Comparison of ENCODE assay signal across 18 mouse cellular contexts in the genomic region with DNA sequence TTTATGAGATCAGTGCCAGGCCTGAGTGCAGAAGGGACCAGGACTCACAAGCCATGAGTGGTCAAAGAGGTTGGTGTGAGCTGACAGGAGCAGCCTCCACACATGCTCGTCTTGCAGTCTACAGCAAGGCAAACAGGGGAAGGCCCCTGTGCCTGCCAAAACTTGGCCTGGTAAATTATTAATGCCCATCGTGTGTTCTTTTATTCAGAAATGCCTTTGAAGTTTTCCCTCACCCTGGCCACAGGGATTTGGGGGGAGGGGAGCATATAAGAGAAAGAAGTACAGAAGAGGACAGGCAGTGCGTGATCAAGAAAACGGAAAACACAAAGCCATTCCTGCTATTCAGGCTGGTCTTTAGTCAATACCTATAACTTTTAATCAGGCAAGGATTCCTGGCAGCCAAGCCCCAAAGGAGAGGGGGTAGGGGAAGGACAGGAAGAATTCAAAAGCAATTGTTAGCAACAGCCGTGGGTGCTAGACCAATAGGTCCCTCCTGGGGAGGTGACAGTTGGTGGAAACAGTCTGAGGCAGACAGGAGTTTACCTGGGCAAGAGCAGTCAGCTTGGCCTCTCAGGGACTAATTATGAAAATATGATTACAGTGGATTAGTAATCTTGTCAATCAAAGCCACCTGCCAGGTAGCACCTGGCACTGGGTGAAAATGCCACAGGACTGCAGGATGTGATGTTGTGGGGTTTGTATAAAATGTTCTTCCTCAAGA.
DNase-seq lines count a peak whose midpoint lies in the region; ATAC-seq and TF ChIP-seq lines count a peak whose summit lies in the region.
"Had no signal": no experiment of that assay in that cellular context is flagged by ENCODE, and none has a peak within 500 bp of the region (broad histone marks: within the 10 kb centered on the region; RNA-seq: fewer than 3 reads in every experiment).

No protein-coding gene starts in this region.

- no peaks in the 10 kb centered on the region for H3K36me3 ChIP-seq in hindbrain, embryonic 15.5 days
- H3K36me3 ChIP-seq in hindbrain, embryonic 10.5 days, result no peaks in the 10 kb centered on the region
- H3K36me3 ChIP-seq in liver, embryonic 16.5 days (ENCODE audit: control insufficient read depth, insufficient read depth), result no peaks in the 10 kb centered on the region
- no peaks in the 10 kb centered on the region for H3K36me3 ChIP-seq in kidney, embryonic 15.5 days
- H3K36me3 ChIP-seq in liver, postnatal 0 days (replicated peaks; ENCODE audit: insufficient read depth, low read length), result no peaks in the 10 kb centered on the region
- H3K36me3 ChIP-seq: embryonic facial prominence, embryonic 13.5 days; limb, embryonic 15.5 days had no signal

- H3K27ac ChIP-seq in hindbrain, embryonic 15.5 days (replicated peaks), result no peak overlapping the region
- H3K27ac ChIP-seq in hindbrain, embryonic 10.5 days, result no peak overlapping the region
- no peak overlapping the region for H3K27ac ChIP-seq in liver, embryonic 16.5 days (ENCODE audit: low read length)
- no peak overlapping the region for H3K27ac ChIP-seq in kidney, embryonic 15.5 days
- H3K27ac ChIP-seq in liver, postnatal 0 days (ENCODE audit: low read depth), result no peak overlapping the region
- H3K27ac ChIP-seq: embryonic facial prominence, embryonic 13.5 days; limb, embryonic 15.5 days had no signal

- no peaks in the 10 kb centered on the region for H3K9me3 ChIP-seq in hindbrain, embryonic 15.5 days
- H3K9me3 ChIP-seq in hindbrain, embryonic 10.5 days, result no peaks in the 10 kb centered on the region
- H3K9me3 ChIP-seq in liver, embryonic 16.5 days (replicated peaks; ENCODE audit: control insufficient read depth, low read length), result no peaks in the 10 kb centered on the region
- H3K9me3 ChIP-seq in kidney, embryonic 15.5 days (replicated peaks), result no peaks in the 10 kb centered on the region
- H3K9me3 ChIP-seq in liver, postnatal 0 days (ENCODE audit: low read length), result no peaks in the 10 kb centered on the region
- H3K9me3 ChIP-seq: embryonic facial prominence, embryonic 13.5 days; limb, embryonic 15.5 days had no signal

- H3K4me1 ChIP-seq in hindbrain, embryonic 15.5 days (replicated peaks), result no peaks in the 10 kb centered on the region
- H3K4me1 ChIP-seq in hindbrain, embryonic 10.5 days (replicated peaks), result no peaks in the 10 kb centered on the region
- H3K4me1 ChIP-seq in liver, embryonic 16.5 days (ENCODE audit: control insufficient read depth, low read depth, low read length), result no peaks in the 10 kb centered on the region
- no peaks in the 10 kb centered on the region; the same call in 1 of the 2 replicates for H3K4me1 ChIP-seq in kidney, embryonic 15.5 days
- H3K4me1 ChIP-seq in liver, postnatal 0 days (ENCODE audit: insufficient read depth), result no peaks in the 10 kb centered on the region
- H3K4me1 ChIP-seq: embryonic facial prominence, embryonic 13.5 days; limb, embryonic 15.5 days had no signal

- WGBS in hindbrain, embryonic 15.5 days, result 30% methylated on average over 5 of the region's 5 CpGs
- WGBS in hindbrain, embryonic 10.5 days, result 52% methylated on average over 5 of the region's 5 CpGs
- 35% methylated on average over 5 of the region's 5 CpGs for WGBS in liver, embryonic 16.5 days (ENCODE audit: insufficient replicate concordance)
- 49% methylated on average over 5 of the region's 5 CpGs for WGBS in kidney, embryonic 15.5 days
- WGBS in liver, postnatal 0 days (ENCODE audit: insufficient replicate concordance), result 49% methylated on average over 5 of the region's 5 CpGs

- no peak for TF ChIP-seq CTCF in liver, postnatal 0 days (IDR thresholded peaks at IDR 0.05; ENCODE audit: low read depth)

- no peak for DNase-seq in hindbrain, embryonic 10.5 days (ENCODE audit: low spot score)
- DNase-seq in liver, result no peak
- peak; percentile 21 for DNase-seq in liver, postnatal 0 days
- no peak for DNase-seq in heart, adult 18-20 months
- DNase-seq: B cell, adult 2 months; cerebellum, adult 2 months; gastrocnemius, postnatal 25 days; right cerebral cortex, adult 18-20 months; spleen, adult 18-20 months; thymus, postnatal 4 days had no signal

- H3K9ac ChIP-seq in hindbrain, embryonic 15.5 days, result no peak overlapping the region
- H3K9ac ChIP-seq in liver, embryonic 16.5 days (ENCODE audit: low read depth, low read length), result no peak overlapping the region
- no peak overlapping the region for H3K9ac ChIP-seq in kidney, embryonic 15.5 days
- H3K9ac ChIP-seq in liver, postnatal 0 days (replicated peaks), result no peak overlapping the region
- H3K9ac ChIP-seq: embryonic facial prominence, embryonic 13.5 days; limb, embryonic 15.5 days had no signal

- no peaks in the 10 kb centered on the region for H3K27me3 ChIP-seq in hindbrain, embryonic 15.5 days
- H3K27me3 ChIP-seq in hindbrain, embryonic 10.5 days (ENCODE audit: insufficient read depth, poor library complexity, severe bottlenecking), result no peaks in the 10 kb centered on the region
- no peaks in the 10 kb centered on the region for H3K27me3 ChIP-seq in liver, embryonic 16.5 days (ENCODE audit: control insufficient read depth, insufficient read depth, low read depth, low read length)
- H3K27me3 ChIP-seq in kidney, embryonic 15.5 days, result no peaks in the 10 kb centered on the region
- no peaks in the 10 kb centered on the region for H3K27me3 ChIP-seq in liver, postnatal 0 days (ENCODE audit: insufficient read depth, low read length)
- H3K27me3 ChIP-seq: embryonic facial prominence, embryonic 13.5 days; limb, embryonic 15.5 days; Patski had no signal

- no peak for TF ChIP-seq EP300 in liver, postnatal 0 days (IDR thresholded peaks at IDR 0.05; ENCODE audit: low read depth)

- ATAC-seq in hindbrain, embryonic 15.5 days (ENCODE audit: low FRiP score, low read depth), result peak; percentile 59; the same call in 1 of the 2 replicates
- ATAC-seq in liver, embryonic 16.5 days (ENCODE audit: low read depth), result peak; percentile 37; the same call in 1 of the 2 replicates
- peak; percentile 71 for ATAC-seq in kidney, embryonic 15.5 days (replicated peaks; ENCODE audit: low FRiP score)
- ATAC-seq in liver, postnatal 0 days, result peak; percentile 72
- ATAC-seq: intestine, embryonic 16.5 days; Patski had no signal

- no peak overlapping the region for H3K4me3 ChIP-seq in hindbrain, embryonic 15.5 days
- no peak overlapping the region for H3K4me3 ChIP-seq in hindbrain, embryonic 10.5 days
- no peak overlapping the region for H3K4me3 ChIP-seq in liver, embryonic 16.5 days (ENCODE audit: low read depth, low read length)
- H3K4me3 ChIP-seq in kidney, embryonic 15.5 days (replicated peaks), result no peak overlapping the region
- no peak overlapping the region for H3K4me3 ChIP-seq in liver, postnatal 0 days (ENCODE audit: low read depth, low read length)
- H3K4me3 ChIP-seq: embryonic facial prominence, embryonic 13.5 days; limb, embryonic 15.5 days had no signal

- no peak overlapping the region for H3K4me2 ChIP-seq in hindbrain, embryonic 15.5 days
- H3K4me2 ChIP-seq in liver, embryonic 16.5 days (ENCODE audit: low read depth, low read length), result no peak overlapping the region
- no peak overlapping the region for H3K4me2 ChIP-seq in kidney, embryonic 15.5 days
- H3K4me2 ChIP-seq in liver, postnatal 0 days (ENCODE audit: low read depth, low read length), result peak overlapping the region; percentile 53
- H3K4me2 ChIP-seq: embryonic facial prominence, embryonic 13.5 days; heart, embryonic 11.5 days; limb, embryonic 15.5 days had no signal
